Mouse (Mus musculus): Measurements from ENCODE around the gene Cartpt.
"Not testable (repeated sequence)": the region's sequence is repeated elsewhere in the genome, so short reads cannot be mapped to it uniquely, and the experiment has no call there.

The Cartpt gene

GRCm38 (mm10) chr13:99900965-99901364 lies at the start of gene Cartpt:
Gene Cartpt (minus strand): TSS chr13:99901091.
- no peak for DNase-seq (ENCODE audit: low spot score)

GRCm38 (mm10) chr13:99947417-99947816 lies 46.5 kb upstream of the Cartpt start:
- DNase-seq (ENCODE audit: low spot score), result no peak

GRCm38 (mm10) chr13:99943525-99943924 lies 42.6 kb upstream of the Cartpt start:
- DNase-seq (ENCODE audit: low spot score), result no peak

GRCm38 (mm10) chr13:99940601-99941000 lies 39.7 kb upstream of the Cartpt start:
- no peak for DNase-seq (ENCODE audit: low spot score)

GRCm38 (mm10) chr13:99939320-99939671 lies 38.4 kb upstream of the Cartpt start:
- no peak for DNase-seq (ENCODE audit: low spot score)

- no peak for DNase-seq (ENCODE audit: low spot score)
Measured at GRCm38 (mm10) chr13:99938606-99939319, 37.9 kb upstream of the Cartpt start.

GRCm38 (mm10) chr13:99937741-99938140 lies 36.9 kb upstream of the Cartpt start:
- no peak for DNase-seq (ENCODE audit: low spot score)

- DNase-seq (ENCODE audit: low spot score), result no peak
Measured at GRCm38 (mm10) chr13:99932406-99932805, 31.5 kb upstream of the Cartpt start.

- no peak for DNase-seq (ENCODE audit: low spot score)
Measured at GRCm38 (mm10) chr13:99931502-99931901, 30.6 kb upstream of the Cartpt start.

- DNase-seq (ENCODE audit: low spot score), result no peak
Measured at GRCm38 (mm10) chr13:99926249-99926648, 25.4 kb upstream of the Cartpt start.

- no peak for DNase-seq (ENCODE audit: low spot score)
Measured at GRCm38 (mm10) chr13:99915632-99916031, 14.7 kb upstream of the Cartpt start.

- DNase-seq (ENCODE audit: low spot score), result peak; percentile 60
Measured at GRCm38 (mm10) chr13:99900557-99900892, 366 bp downstream of the Cartpt start.

GRCm38 (mm10) chr13:99899670-99900556 lies 978 bp downstream of the Cartpt start:
- no peak for DNase-seq (ENCODE audit: low spot score)

GRCm38 (mm10) chr13:99898816-99899215 lies 2.1 kb downstream of the Cartpt start:
- DNase-seq (ENCODE audit: low spot score), result no peak

- no peak for DNase-seq (ENCODE audit: low spot score)
Measured at GRCm38 (mm10) chr13:99885636-99886035, 15.3 kb downstream of the Cartpt start.

- not testable (repeated sequence) for DNase-seq (ENCODE audit: low spot score)
Measured at GRCm38 (mm10) chr13:99881774-99882173, 19.1 kb downstream of the Cartpt start.

GRCm38 (mm10) chr13:99879696-99880095 lies 21.2 kb downstream of the Cartpt start:
- no peak for DNase-seq (ENCODE audit: low spot score)

- DNase-seq (ENCODE audit: low spot score), result no peak
Measured at GRCm38 (mm10) chr13:99872059-99872458, 28.8 kb downstream of the Cartpt start.

GRCm38 (mm10) chr13:99868438-99868837 lies 32.5 kb downstream of the Cartpt start:
- no peak for DNase-seq (ENCODE audit: low spot score)

- DNase-seq (ENCODE audit: low spot score), result no peak
Measured at GRCm38 (mm10) chr13:99864331-99864730, 36.6 kb downstream of the Cartpt start.

GRCm38 (mm10) chr13:99860670-99861069 lies 40.2 kb downstream of the Cartpt start:
- no peak for DNase-seq (ENCODE audit: low spot score)

- no peak for DNase-seq (ENCODE audit: low spot score)
Measured at GRCm38 (mm10) chr13:99859082-99859481, 41.8 kb downstream of the Cartpt start.

GRCm38 (mm10) chr13:99857879-99858278 lies 43.0 kb downstream of the Cartpt start:
- no peak for DNase-seq (ENCODE audit: low spot score)
